Mouse (Mus musculus): ENCODE results near the gene Zscan5b. TPM values are rescaled to one million over a fixed set of nuclear protein-coding genes. Genes with fewer than 3 reads are reported as not detected.

Gene Zscan5b
- polyA plus RNA-seq, 1 experiment, result not detected

GRCm38 (mm10) chr7:6285842-6286705, 64.0 kb downstream of the Zscan5b start, which contains the start of gene Zfp667:
TSS of gene Zfp667 (plus strand) at chr7:6286579.
- TF ChIP-seq GATA1 (IDR thresholded peaks at IDR 0.05; ENCODE audit: low read length), result no peak

DNA sequence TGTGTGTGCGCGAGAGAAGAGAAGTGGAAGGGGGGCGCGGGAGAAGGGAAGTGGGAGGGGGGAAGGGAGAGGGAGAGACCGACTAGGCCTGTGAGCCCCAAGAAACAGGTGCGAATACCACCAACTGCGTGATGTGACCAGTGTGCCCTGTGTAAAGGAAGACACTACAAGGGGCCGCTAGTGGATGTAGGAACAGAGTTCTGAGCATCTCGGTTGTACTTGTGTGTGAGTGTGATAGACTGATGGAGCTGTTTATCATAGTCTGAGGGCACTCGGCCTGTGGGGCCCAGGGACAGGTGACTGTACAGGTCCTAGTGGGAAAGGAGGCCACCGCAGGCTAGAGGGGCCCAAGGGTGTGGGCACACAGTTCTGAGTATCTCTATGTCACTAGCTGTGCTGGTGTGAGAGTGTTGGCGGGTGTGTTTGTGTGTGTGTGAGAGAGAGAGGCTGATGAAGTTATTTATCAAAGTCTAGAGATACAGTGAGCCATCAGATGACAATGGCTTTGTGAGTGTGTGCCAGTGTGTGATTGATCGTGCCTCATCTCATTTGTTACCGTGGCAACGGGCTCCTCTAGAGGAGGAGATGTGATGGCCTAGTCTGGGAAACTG, 64.9 kb downstream of the Zscan5b start:
- TF ChIP-seq GATA1 (IDR thresholded peaks at IDR 0.05; ENCODE audit: low read length), result no peak

Other genes with a start within 250 kb of the Zscan5b start
- not detected in 2 replicates for gene Vmn1r65, start 211.3 kb upstream of the Zscan5b start, polyA plus RNA-seq (2012)
- gene Nlrp4c, start 177.1 kb upstream of the Zscan5b start, polyA plus RNA-seq (2012), result not detected in 2 replicates
- gene Zfp787, start 66.3 kb upstream of the Zscan5b start, polyA plus RNA-seq (2012), result 63.8 and 69.9 TPM in 2 replicates
- 68.9 and 81.1 TPM in 2 replicates for gene Zfp444, start 50.1 kb upstream of the Zscan5b start, polyA plus RNA-seq (2012)
- gene Galp, start 25.2 kb upstream of the Zscan5b start, polyA plus RNA-seq (2012), result not detected in 2 replicates
- not detected in 2 replicates for gene Epp13, start 30.4 kb downstream of the Zscan5b start, polyA plus RNA-seq (2012)
- 0.16 and 1.4 TPM in 2 replicates for gene Zfp667, start 64.3 kb downstream of the Zscan5b start, polyA plus RNA-seq (2012)
- gene Zfp583, start 109.0 kb downstream of the Zscan5b start, polyA plus RNA-seq (2012), result not detected in 2 replicates
- not detected in 2 replicates for gene Gm3854, start 121.5 kb downstream of the Zscan5b start, polyA plus RNA-seq (2012)
- 0.02 TPM in 1 of 2 replicates, not detected in the other for gene Zfp78, start 141.0 kb downstream of the Zscan5b start, polyA plus RNA-seq (2012)
- gene Zfp28, start 161.0 kb downstream of the Zscan5b start, polyA plus RNA-seq (2012), result 0.64 and 0.66 TPM in 2 replicates
- gene Smim17, start 176.4 kb downstream of the Zscan5b start, polyA plus RNA-seq (2012), result not detected in 2 replicates
- gene Gm20715, start 188.0 kb downstream of the Zscan5b start, polyA plus RNA-seq (2012), result not detected in 2 replicates
- not detected in 2 replicates for gene Olfr1344, start 216.4 kb downstream of the Zscan5b start, polyA plus RNA-seq (2012)
- gene Olfr1336, start 233.9 kb downstream of the Zscan5b start, polyA plus RNA-seq (2012), result not detected in 2 replicates
- not detected in 2 replicates for gene Olfr1346, start 244.8 kb downstream of the Zscan5b start, polyA plus RNA-seq (2012)